Comparison of ENCODE assay signal across 13 mouse cellular contexts in genomic region chr13:49108119-49108846, GRCm38 (mm10). TPM values are rescaled to one million over a fixed set of nuclear protein-coding genes. Genes with fewer than 3 reads are reported as not detected.
"Had no signal": no experiment of that assay in that cellular context is flagged by ENCODE, and none has a peak within 500 bp of the region (broad histone marks: within the 10 kb centered on the region; RNA-seq: fewer than 3 reads in every experiment).

No protein-coding gene starts in this region.

- ATAC-seq: midbrain, embryonic 13.5 days had no signal

- H3K4me3 ChIP-seq: kidney, embryonic 15.5 days; limb, embryonic 13.5 days; midbrain, embryonic 13.5 days; neural tube, embryonic 12.5 days had no signal

- H3K27ac ChIP-seq: kidney, embryonic 15.5 days; limb, embryonic 13.5 days; liver, embryonic 14.5 days; midbrain, embryonic 13.5 days; neural tube, embryonic 12.5 days had no signal

- DNase-seq: kidney, adult 18-20 months; kidney, postnatal 14 days; left cerebral cortex, postnatal 4 days; lung, adult 18-20 months; lung, postnatal 4 days; thymus, adult 18-20 months; thymus, postnatal 25 days had no signal

- H3K36me3 ChIP-seq: kidney, embryonic 15.5 days; limb, embryonic 13.5 days had no signal

- H3K9me3 ChIP-seq: midbrain, embryonic 13.5 days had no signal

- H3K27me3 ChIP-seq: kidney, embryonic 15.5 days; limb, embryonic 13.5 days; midbrain, embryonic 13.5 days; neural tube, embryonic 12.5 days had no signal

- H3K9ac ChIP-seq: kidney, embryonic 15.5 days; limb, embryonic 13.5 days; liver, embryonic 14.5 days; midbrain, embryonic 13.5 days; neural tube, embryonic 12.5 days had no signal

- H3K4me2 ChIP-seq: kidney, embryonic 15.5 days; limb, embryonic 13.5 days; midbrain, embryonic 13.5 days; neural tube, embryonic 12.5 days had no signal

RNA-seq across cellular contexts. Expression of gene Wnk2, which starts 39.5 kb away (rescaled TPM):
- total RNA-seq: monocyte, adult 5-6 weeks had no signal
